Mouse (Mus musculus) embryonic facial prominence, embryonic 15.5 days (tissue): ENCODE data around the gene Edem3. TPM values are rescaled to one million over a fixed set of nuclear protein-coding genes. Genes with fewer than 3 reads are reported as not detected.

Experiments
- ATAC-seq: fragments of 200-750 bp; cut with Nextera tagmentation; 2 replicates; pipeline ENCODE4 v1.8.0; 2017; ENCODE audit warnings: low read depth, moderate TSS enrichment; ENCODE audit not compliant: insufficient number of reproducible peaks, low FRiP score, low TSS enrichment
- H3K27ac ChIP-seq: fragments of 300-500 bp; sonication (generic); replicated peaks from 2 replicates; pipeline ENCODE4 v1.5.1; 2015; ENCODE audit warnings: mild to moderate bottlenecking, inconsistent platforms
- H3K27me3 ChIP-seq: fragments of 300-500 bp; sonication (generic); 2 replicates; pipeline ENCODE4 v1.6.1; 2015; ENCODE audit warnings: inconsistent platforms
- H3K36me3 ChIP-seq: fragments of 300-500 bp; sonication (generic); 2 replicates; pipeline ENCODE4 v1.6.1; 2015; ENCODE audit warnings: mild to moderate bottlenecking, inconsistent platforms
- H3K4me1 ChIP-seq: fragments of 300-500 bp; sonication (generic); 2 replicates; pipeline ENCODE4 v1.6.1; 2015; ENCODE audit warnings: inconsistent platforms
- H3K4me2 ChIP-seq: fragments of 300-500 bp; sonication (generic); replicated peaks from 2 replicates; pipeline ENCODE4 v1.6.1; 2015; ENCODE audit warnings: mild to moderate bottlenecking, inconsistent platforms
- H3K4me3 ChIP-seq: fragments of 300-500 bp; sonication (generic); replicated peaks from 2 replicates; pipeline ENCODE4 v1.5.1; 2015; ENCODE audit warnings: mild to moderate bottlenecking, inconsistent platforms
- H3K9ac ChIP-seq: fragments of 300-500 bp; sonication (generic); 2 replicates; pipeline ENCODE4 v1.6.1; 2015; ENCODE audit warnings: inconsistent platforms
- H3K9me3 ChIP-seq: fragments of 300-500 bp; sonication (generic); replicated peaks from 2 replicates; pipeline ENCODE4 v1.6.1; 2016; ENCODE audit warnings: inconsistent platforms
- WGBS: fragments of 180-500 bp; shearing (Covaris S2); methylation state at CpG from one replicate; pipeline ENCODE4 v1.1.7; 2015; 5-methylcytosine and 5-hydroxymethylcytosine counted together
- polyA plus RNA-seq: library from polyadenylated mRNA; unstranded; fragments of >200 nt; fragmentation: Nextera tagmentation; extraction: Ambion mirVana; gene quantifications from 2 replicates; pipeline ENCODE4 v1.2.1, GENCODE M21; 2015

Gene Edem3
- 15.7 and 16.4 TPM in 2 replicates for polyA plus RNA-seq

DNA sequence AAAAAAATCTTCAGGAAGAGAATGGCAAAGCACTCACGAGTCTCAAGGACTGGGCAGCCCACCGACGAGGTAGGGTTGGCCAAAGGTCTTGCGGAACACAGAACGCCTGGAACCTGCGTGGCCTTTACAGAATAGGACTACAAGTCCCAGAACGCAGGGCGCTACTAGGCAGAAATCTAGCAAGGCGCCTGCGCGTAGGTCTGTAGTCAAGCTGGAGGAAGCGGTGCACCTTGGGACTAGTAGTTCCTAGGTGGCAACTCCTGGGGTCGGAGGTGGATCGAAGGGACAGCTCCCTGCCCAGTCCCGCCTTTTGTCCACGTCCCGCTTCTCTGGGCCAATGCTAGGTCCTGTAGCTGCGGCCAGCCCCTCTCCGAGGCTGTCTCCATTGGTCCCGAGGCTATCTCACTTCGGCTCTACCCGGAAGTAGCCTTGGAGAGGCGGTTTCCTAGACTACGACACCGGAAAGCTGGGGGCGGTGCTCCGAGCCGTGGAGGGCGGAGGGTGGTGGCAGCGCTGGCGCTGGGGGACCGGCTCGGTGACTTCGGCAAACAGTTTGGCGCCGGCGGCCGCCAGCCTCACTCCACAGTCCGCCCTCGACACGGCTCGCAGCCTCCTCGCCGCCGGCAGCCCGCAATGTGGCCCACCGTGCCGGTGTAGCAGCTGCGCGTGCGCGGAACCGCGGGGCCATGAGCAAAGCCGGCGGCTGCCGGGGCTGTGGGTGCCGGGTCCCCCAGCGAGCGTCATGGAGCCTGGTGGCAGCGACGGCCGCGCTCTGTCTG is at the start of gene Edem3:
Gene Edem3 (plus strand): TSS at position 491 of the 779 bp plus-strand sequence.
- Histone ChIP-seq H3K4me3 (peak within 1 kb of the TSS; percentile 93), H3K27me3 (no peaks in the 10 kb centered on the region), H3K4me1 (peaks cover 12% of the 10 kb centered on the region), H3K27ac (peak within 1 kb of the TSS; percentile 84), H3K4me2 (peak within 1 kb of the TSS; percentile 89), H3K36me3 (no peaks in the 10 kb centered on the region), H3K9ac (peak within 1 kb of the TSS; percentile 64), H3K9me3 (no peaks in the 10 kb centered on the region)
- WGBS = under 1% methylated on average over 64 of the region's 64 CpGs
- peak; percentile 100 for ATAC-seq

- Histone ChIP-seq H3K27me3 (0 out of 2 replicates have a peak, but pooled peaks cover 3% of the 10 kb centered on the region), H3K9ac (no peak overlapping the region), H3K4me3 (no peak overlapping the region), H3K27ac (no peak overlapping the region), H3K4me1 (peaks cover 8% of the 10 kb centered on the region; the same call in 1 of the 2 replicates), H3K4me2 (no peak overlapping the region), H3K36me3 (no peaks in the 10 kb centered on the region), H3K9me3 (no peaks in the 10 kb centered on the region)
- 37% methylated on average over 11 of the region's 11 CpGs for WGBS
- ATAC-seq = peak; percentile 30; the same call in 1 of the 2 replicates
Measured at GRCm38 (mm10) chr1:151705723-151706396, 49.3 kb upstream of the Edem3 start.

DNA sequence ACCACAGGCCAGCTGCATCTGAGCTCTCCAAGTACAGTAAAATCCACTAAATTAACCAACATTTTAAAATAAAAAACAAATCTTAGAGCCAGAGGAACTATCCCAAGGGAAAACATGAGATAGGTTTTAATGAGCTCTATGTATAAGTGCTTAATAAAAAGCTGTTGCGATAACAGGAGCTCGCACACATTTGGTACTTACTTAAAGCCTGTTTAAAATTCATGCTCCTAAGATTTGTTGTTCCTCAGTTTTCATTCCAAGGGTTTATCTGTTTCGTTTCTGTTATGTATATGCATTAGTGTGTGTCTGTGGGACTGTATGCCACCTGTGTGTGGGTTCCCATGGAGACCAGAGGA is 48.8 kb upstream of the Edem3 start:
- Histone ChIP-seq H3K9me3 (no peaks in the 10 kb centered on the region), H3K4me1 (peaks cover 8% of the 10 kb centered on the region; the same call in 1 of the 2 replicates), H3K36me3 (no peaks in the 10 kb centered on the region), H3K27me3 (0 out of 2 replicates have a peak, but pooled peaks cover 3% of the 10 kb centered on the region), H3K9ac (no peak overlapping the region), H3K4me3 (no peak overlapping the region), H3K27ac (no peak overlapping the region), H3K4me2 (no peak overlapping the region)
- no peak for ATAC-seq
- WGBS = 77% methylated on average over 3 of the region's 3 CpGs

DNA sequence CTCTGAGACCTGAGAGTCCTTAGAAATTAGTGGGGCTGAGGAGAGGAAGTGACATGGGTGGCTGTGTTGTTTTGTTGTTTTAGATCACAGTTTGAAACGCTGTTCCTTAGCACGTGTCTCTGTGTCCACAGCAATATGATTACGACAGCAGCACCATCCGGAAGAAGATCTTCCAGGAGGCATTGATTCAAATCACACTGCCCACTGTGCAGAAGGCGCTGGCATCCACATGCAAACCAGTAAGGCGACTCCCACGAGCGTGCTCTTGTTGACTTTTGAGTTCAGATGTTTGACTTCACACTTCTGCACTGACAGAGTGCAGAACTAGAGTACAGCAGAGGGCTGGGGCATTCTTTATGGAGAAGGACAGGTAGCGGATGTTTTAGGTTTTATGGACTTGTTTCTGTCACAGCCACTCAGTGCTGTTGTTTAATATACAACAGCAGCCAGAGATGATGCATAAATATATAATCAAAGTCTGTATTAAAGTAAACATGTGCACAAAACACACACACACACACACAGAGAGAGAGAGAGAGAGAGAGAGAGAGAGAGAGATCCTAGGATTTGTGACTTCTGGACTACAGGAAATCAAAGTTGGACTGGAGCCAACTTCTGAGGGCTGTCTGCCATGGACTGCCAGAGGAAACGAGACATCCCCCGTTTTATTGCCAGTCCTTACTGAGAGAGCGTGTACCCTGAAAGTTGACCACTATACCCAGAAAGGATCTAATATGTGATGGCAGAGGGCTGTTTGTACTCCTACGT is 46.0 kb upstream of the Edem3 start:
- Histone ChIP-seq H3K27me3 (0 out of 2 replicates have a peak, but pooled peaks cover 3% of the 10 kb centered on the region), H3K27ac (no peak overlapping the region), H3K4me3 (no peak overlapping the region), H3K4me2 (no peak overlapping the region), H3K9me3 (no peaks in the 10 kb centered on the region), H3K36me3 (no peaks in the 10 kb centered on the region), H3K4me1 (peaks cover 8% of the 10 kb centered on the region; the same call in 1 of the 2 replicates), H3K9ac (no peak overlapping the region)
- WGBS = 54% methylated on average over 13 of the region's 13 CpGs
- ATAC-seq = no peak

DNA sequence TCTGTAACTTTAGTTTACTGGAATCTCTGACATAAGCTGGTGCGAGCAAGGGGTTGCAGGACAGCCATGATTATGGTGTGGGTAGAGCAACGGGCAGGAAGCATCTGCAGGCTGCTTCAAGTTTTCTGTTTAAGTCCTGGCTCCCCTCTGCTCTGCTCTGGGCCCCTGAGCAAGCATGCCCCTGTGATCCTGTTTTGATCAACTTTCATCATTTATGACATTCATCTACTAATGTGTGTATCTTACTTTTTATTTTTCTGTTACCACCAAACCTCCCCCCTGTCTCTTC is 45.5 kb upstream of the Edem3 start:
- no peak overlapping the region for H3K27ac ChIP-seq
- 0 out of 2 replicates have a peak, but pooled peaks cover 3% of the 10 kb centered on the region for H3K27me3 ChIP-seq
- H3K36me3 ChIP-seq = no peaks in the 10 kb centered on the region
- H3K4me1 ChIP-seq = peaks cover 8% of the 10 kb centered on the region; the same call in 1 of the 2 replicates
- H3K4me3 ChIP-seq = no peak overlapping the region
- no peak overlapping the region for H3K9ac ChIP-seq
- WGBS = 37% methylated on average over 2 of the region's 2 CpGs
- no peak for ATAC-seq
- no peaks in the 10 kb centered on the region for H3K9me3 ChIP-seq
- H3K4me2 ChIP-seq = no peak overlapping the region

DNA sequence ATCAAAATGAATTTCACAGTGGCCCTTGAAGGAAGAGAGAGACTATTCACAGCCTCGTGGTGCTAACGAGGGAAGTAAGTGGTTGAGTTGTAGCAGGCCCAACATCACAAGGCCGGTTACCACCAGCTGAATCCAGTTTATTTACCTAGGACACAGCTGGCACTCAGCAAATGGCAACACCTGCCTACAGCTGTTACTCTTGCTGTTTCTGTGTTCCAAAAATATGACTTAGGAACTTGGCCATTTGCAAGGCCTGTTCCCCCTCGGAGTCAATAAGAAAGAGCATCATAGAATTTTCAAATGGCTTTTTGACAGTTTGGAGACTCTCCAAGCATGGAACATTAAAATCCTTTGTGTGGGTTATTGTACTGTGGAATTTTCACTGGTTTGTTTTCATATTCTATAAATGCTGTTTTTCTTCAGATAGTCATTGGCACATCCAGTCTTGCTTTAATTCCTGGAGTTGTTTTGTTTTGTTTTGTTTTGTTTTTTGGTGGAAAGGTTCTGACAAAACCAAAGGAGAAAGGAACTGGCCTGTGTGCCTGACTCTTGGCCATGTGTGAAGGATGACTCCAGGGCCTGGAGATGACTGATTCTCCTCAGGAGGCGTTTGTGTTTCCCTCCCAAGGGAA is 44.6 kb upstream of the Edem3 start:
- H3K4me3 ChIP-seq = no peak overlapping the region
- no peak overlapping the region for H3K9ac ChIP-seq
- WGBS = 62% methylated on average over 5 of the region's 5 CpGs
- H3K4me1 ChIP-seq = peaks cover 8% of the 10 kb centered on the region; the same call in 1 of the 2 replicates
- no peaks in the 10 kb centered on the region for H3K27me3 ChIP-seq
- no peak for ATAC-seq
- H3K9me3 ChIP-seq = no peaks in the 10 kb centered on the region
- no peak overlapping the region; the same call in 1 of the 2 replicates for H3K27ac ChIP-seq
- H3K4me2 ChIP-seq = no peak overlapping the region
- H3K36me3 ChIP-seq = no peaks in the 10 kb centered on the region

DNA sequence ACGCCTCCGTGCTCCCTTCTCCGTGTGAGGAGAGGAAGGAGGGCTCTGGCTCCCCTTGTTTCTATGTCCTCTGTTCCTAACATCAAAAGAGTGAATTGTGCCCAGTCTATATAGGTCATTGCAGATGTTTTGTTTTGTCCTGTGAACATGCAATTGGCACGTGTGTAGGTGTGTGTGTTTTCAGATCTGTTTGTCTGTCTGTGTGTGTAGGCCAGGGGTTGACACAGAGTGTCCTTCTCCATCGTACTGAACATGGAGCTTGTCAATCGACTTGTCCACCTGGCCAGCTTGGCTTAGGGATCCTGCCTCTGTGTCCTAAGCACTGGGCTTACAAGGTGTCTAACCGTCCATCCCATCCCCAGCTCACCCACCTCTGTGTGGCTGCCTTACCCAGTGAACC is 44.1 kb upstream of the Edem3 start:
- ATAC-seq = no peak
- H3K27me3 ChIP-seq = no peaks in the 10 kb centered on the region
- H3K4me3 ChIP-seq = no peak overlapping the region
- no peak overlapping the region; the same call in 1 of the 2 replicates for H3K27ac ChIP-seq
- no peaks in the 10 kb centered on the region for H3K36me3 ChIP-seq
- H3K9ac ChIP-seq = no peak overlapping the region
- peaks cover 8% of the 10 kb centered on the region; the same call in 1 of the 2 replicates for H3K4me1 ChIP-seq
- 71% methylated on average over 7 of the region's 7 CpGs for WGBS
- H3K4me2 ChIP-seq = no peak overlapping the region
- no peaks in the 10 kb centered on the region for H3K9me3 ChIP-seq

DNA sequence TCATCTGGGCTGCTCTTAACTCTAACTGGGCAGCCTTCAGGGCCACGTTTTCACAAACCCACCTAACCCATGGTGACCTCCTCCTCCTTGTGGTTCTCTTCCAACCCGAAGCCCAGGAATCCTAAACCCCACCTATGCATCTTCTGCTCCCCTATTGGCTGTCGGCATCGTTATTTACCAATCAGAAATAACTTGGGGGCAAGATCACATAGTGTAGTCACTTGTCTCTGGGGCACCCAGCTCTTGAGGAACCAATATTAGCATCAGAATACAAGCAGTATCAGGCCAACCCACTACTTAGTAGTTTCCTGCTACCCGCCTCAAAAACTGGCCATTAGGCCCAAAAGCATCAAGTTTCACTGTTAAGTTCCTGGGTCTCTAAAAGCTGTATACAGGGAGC is 42.5 kb upstream of the Edem3 start:
- Histone ChIP-seq H3K36me3 (0 out of 2 replicates have a peak, but pooled peaks cover 3% of the 10 kb centered on the region), H3K4me1 (peaks cover 8% of the 10 kb centered on the region; the same call in 1 of the 2 replicates), H3K27ac (no peak overlapping the region), H3K9me3 (no peaks in the 10 kb centered on the region), H3K4me3 (no peak overlapping the region), H3K27me3 (no peaks in the 10 kb centered on the region), H3K4me2 (no peak overlapping the region), H3K9ac (no peak overlapping the region)
- WGBS = 49% methylated on average over 5 of the region's 5 CpGs
- ATAC-seq = no peak

- ATAC-seq = no peak
- Histone ChIP-seq H3K4me2 (no peak overlapping the region), H3K9ac (no peak overlapping the region), H3K36me3 (0 out of 2 replicates have a peak, but pooled peaks cover 3% of the 10 kb centered on the region), H3K27ac (no peak overlapping the region), H3K4me3 (no peak overlapping the region), H3K9me3 (no peaks in the 10 kb centered on the region), H3K27me3 (no peaks in the 10 kb centered on the region), H3K4me1 (peaks cover 8% of the 10 kb centered on the region; the same call in 1 of the 2 replicates)
Measured at GRCm38 (mm10) chr1:151713622-151714021, 41.5 kb upstream of the Edem3 start.

GRCm38 (mm10) chr1:151716024-151716710 is 39.0 kb upstream of the Edem3 start:
- Histone ChIP-seq H3K4me1 (no peaks in the 10 kb centered on the region), H3K27me3 (no peaks in the 10 kb centered on the region), H3K4me2 (no peak overlapping the region), H3K4me3 (no peak overlapping the region), H3K36me3 (0 out of 2 replicates have a peak, but pooled peaks cover 3% of the 10 kb centered on the region), H3K9me3 (no peaks in the 10 kb centered on the region), H3K9ac (no peak overlapping the region), H3K27ac (no peak overlapping the region)
- WGBS = 78% methylated on average over 11 of the region's 11 CpGs
- ATAC-seq = no peak
